Mouse (Mus musculus): Measurements from ENCODE around the gene Ncor2. TPM values are rescaled to one million over a fixed set of nuclear protein-coding genes. Genes with fewer than 3 reads are reported as not detected.

Ncor2 gene
- polyA plus RNA-seq (2015; fragmentation: Nextera tagmentation; extraction: Ambion mirVana): 23.3 and 24.2 TPM in 2 replicates

DNA sequence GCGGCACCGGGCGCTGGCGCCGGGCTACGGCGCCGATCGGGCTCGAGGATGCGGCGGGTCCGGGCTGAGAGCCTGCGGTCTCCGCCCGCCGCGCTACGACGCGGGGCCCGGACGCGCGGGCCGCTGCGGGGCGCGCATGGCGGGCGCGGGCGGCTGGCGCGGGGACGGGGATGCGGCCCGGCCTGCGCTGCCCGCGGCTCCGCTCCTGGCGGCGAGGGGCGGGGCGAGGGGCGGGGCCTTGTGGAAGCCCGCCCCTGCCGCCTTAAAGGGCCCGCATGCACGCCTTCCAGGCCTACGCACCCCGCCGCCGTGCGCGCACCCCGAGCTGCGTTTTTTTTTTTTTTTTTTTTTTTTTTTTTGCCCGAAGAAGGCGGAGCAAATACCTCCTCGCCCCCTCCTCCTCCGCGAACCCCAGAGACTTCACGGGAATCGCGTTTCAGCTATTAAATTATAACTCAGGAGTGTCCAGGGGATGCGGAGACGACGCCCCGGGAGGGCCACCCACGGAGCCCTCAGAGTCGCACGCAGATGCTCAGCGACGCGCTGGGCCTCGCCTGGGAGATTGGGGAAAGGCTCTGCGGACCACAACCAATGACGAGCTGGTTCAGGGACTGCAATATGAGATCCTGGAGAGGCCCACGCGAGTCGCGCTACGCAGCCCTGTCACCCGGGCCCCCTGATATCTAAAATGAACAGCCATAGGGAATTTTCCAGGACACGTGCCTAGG is at the start of gene Ncor2:
TSS of gene Ncor2 (minus strand) at position 213 of the 728 bp plus-strand sequence.

DNA sequence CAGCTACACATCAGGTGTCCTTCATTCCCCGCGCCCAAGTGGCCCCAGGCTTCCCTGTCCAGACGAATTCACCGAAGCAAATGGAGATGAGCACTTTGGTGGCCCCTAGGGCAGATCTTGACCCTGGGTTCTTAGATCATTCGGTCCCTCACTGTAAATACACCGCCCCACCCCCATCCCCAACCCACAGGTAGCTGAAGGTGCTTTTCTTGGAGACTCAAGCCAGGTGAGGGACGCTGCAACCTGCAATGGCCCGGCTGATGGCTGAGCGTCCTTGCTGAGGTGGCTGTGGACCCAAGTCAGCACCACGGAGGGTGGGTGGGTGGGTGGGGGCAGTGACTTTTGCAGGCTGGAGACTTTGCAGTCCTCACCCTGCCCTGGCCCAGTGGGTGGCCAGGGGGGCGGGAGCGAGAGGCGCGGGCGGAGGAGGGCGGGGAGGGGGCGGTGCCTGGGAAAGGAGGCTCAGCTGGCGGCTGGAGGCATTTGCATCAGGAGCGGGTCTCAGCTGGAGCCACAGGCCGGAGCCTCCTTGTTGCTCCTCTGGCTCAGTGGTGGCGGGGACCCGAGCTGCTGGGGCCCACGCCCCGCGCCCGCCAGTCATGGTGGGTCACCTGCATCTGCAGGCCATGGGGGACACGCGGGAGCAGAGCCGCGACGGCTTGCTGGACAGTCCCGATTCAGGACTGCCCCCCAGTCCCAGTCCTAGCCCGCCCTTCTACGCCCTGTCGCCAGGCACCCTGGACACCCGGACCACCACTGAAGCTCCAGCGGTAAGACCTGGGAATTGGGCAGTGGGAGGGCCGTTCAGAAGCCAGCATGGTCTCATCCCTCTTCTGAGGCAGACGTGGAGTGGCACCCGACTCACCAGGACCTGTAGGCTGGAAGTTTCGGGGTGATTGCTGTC is 175.8 kb downstream of the Ncor2 start, which contains the start of gene Rflna:
TSS of gene Rflna (plus strand) at position 253 of the 904 bp plus-strand sequence.

Other genes with a start within 250 kb of the Ncor2 start
- gene Rflna, start 176.0 kb downstream of the Ncor2 start, polyA plus RNA-seq (2015; fragmentation: Nextera tagmentation; extraction: Ambion mirVana): 10.4 and 11.0 TPM in 2 replicates
- 53.1 and 56.3 TPM in 2 replicates for gene Scarb1, start 161.9 kb upstream of the Ncor2 start, polyA plus RNA-seq (2015; fragmentation: Nextera tagmentation; extraction: Ambion mirVana)
- gene Gm10382, start 210.1 kb upstream of the Ncor2 start, polyA plus RNA-seq (2015; fragmentation: Nextera tagmentation; extraction: Ambion mirVana): 0.75 and 0.79 TPM in 2 replicates
- 1,058 and 1,169 TPM in 2 replicates for gene Ubc, start 211.0 kb upstream of the Ncor2 start, polyA plus RNA-seq (2015; fragmentation: Nextera tagmentation; extraction: Ambion mirVana)

Data from neural tube, postnatal 0 days (tissue).